Mouse (Mus musculus) MEL-GATA-1-ER (cell line): ENCODE data around the gene Hdac4.

Source experiments
- DNase-seq: peaks from one replicate; pipeline ENCODE4 v3.0.0-alpha.2; 2012; ENCODE audit warnings: low read depth; ENCODE audit errors: extremely low read depth

The Hdac4 gene

GRCm38 (mm10) chr1:91923567-91923966 is 271.9 kb downstream of the Hdac4 start:
- no peak for DNase-seq

- DNase-seq: no peak
Observed at GRCm38 (mm10) chr1:91922235-91923152, 273.0 kb downstream of the Hdac4 start.

- no peak for DNase-seq
Observed at GRCm38 (mm10) chr1:91921702-91922101, 273.8 kb downstream of the Hdac4 start.

GRCm38 (mm10) chr1:91921279-91921678 is 274.2 kb downstream of the Hdac4 start:
- no peak for DNase-seq

- DNase-seq: no peak
Observed at GRCm38 (mm10) chr1:91920038-91920589, 275.4 kb downstream of the Hdac4 start.

- no peak for DNase-seq
Observed at GRCm38 (mm10) chr1:91918257-91918800, 277.2 kb downstream of the Hdac4 start.

GRCm38 (mm10) chr1:91917596-91917995 is 277.9 kb downstream of the Hdac4 start:
- DNase-seq: no peak

GRCm38 (mm10) chr1:91915961-91916360 is 279.5 kb downstream of the Hdac4 start:
- DNase-seq: no peak

- DNase-seq: no peak
Observed at GRCm38 (mm10) chr1:91914648-91915047, 280.9 kb downstream of the Hdac4 start.

- DNase-seq: no peak
Observed at GRCm38 (mm10) chr1:91913850-91914249, 281.6 kb downstream of the Hdac4 start.

- DNase-seq: no peak
Observed at GRCm38 (mm10) chr1:91912227-91913119, 283.0 kb downstream of the Hdac4 start.

GRCm38 (mm10) chr1:91905268-91905667 is 290.2 kb downstream of the Hdac4 start:
- DNase-seq: no peak

GRCm38 (mm10) chr1:91903241-91903981 is 292.1 kb downstream of the Hdac4 start:
- no peak for DNase-seq

- DNase-seq: no peak
Observed at GRCm38 (mm10) chr1:91897078-91897477, 298.4 kb downstream of the Hdac4 start.

- no peak for DNase-seq
Observed at GRCm38 (mm10) chr1:91894286-91894685, 301.2 kb downstream of the Hdac4 start.

- DNase-seq: no peak
Observed at GRCm38 (mm10) chr1:91893598-91893997, 301.9 kb downstream of the Hdac4 start.

GRCm38 (mm10) chr1:91883115-91883514 is 312.4 kb downstream of the Hdac4 start:
- no peak for DNase-seq

- DNase-seq: no peak
Observed at GRCm38 (mm10) chr1:91880899-91881298, 314.6 kb downstream of the Hdac4 start.

GRCm38 (mm10) chr1:91880156-91880555 is 315.3 kb downstream of the Hdac4 start:
- DNase-seq: no peak
